Mouse (Mus musculus) megakaryocyte, adult 5-6 weeks (primary cell): ENCODE results near the gene Plekha1. TPM values are rescaled to one million over a fixed set of nuclear protein-coding genes. Genes with fewer than 3 reads are reported as not detected.
A peak's percentile ranks its signal among the peaks of the same experiment; 100 is the strongest.

ENCODE experiments used
- ATAC-seq: 2 replicates; pipeline ENCODE4 v1.8.0; 2016; ENCODE audit warnings: mild to moderate bottlenecking, inconsistent platforms; ENCODE audit not compliant: poor library complexity, severe bottlenecking
- total RNA-seq, 2 experiments: library from RNA; stranded (forward) in 1 of 2; stranded (reverse) in 1 of 2; fragments of 153-499, 151-499 nt in 1 of 2; fragments of 221-1000, 200-1000 nt in 1 of 2; gene quantifications; 2 replicates each; pipeline versions ENCODE4 v1.2.3 to v1.2.4; 2015 to 2017

Gene Plekha1
- total RNA-seq, 2 experiments from 2014 or later, result 38.9 to 57.7 TPM

DNA sequence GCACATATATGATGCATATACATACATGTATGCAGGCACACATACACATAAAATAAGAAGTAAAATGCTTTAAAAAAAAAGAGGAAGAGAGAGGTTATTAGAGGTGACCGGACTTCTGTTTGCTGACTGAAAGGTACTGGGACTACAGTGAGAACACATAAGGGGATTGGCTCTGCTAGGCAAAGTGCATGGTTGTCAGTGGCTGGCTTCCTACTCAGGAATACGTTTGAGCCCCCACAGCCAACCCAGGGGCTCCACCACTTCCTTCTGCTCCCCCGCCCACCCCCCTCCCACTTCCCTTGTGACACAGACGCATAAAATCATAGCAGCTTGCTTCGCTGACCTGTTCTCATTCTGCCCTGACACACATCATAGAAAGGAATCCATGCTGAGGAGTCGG, 7.6 kb upstream of the Plekha1 start:
- peak; percentile 79 for ATAC-seq

DNA sequence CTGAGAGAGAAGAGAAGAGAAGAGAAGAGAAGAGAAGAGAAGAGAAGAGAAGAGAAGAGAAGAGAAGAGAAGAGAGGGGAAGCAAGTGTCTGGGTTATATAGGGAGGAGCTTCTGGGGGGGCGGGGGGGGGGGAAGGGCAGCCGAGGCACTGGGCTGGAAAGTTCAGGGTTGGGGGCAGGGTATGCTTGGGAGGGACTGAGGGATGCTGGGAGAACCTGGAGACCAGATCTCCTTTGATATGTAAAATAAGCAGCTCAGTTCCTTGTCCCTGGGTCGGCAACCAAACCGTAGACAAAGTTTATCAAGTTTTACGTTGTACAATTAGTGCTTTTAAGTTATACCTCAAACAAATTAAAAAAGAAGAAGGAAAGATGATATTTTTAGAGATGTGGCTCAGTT, 5.6 kb upstream of the Plekha1 start:
- no peak for ATAC-seq

DNA sequence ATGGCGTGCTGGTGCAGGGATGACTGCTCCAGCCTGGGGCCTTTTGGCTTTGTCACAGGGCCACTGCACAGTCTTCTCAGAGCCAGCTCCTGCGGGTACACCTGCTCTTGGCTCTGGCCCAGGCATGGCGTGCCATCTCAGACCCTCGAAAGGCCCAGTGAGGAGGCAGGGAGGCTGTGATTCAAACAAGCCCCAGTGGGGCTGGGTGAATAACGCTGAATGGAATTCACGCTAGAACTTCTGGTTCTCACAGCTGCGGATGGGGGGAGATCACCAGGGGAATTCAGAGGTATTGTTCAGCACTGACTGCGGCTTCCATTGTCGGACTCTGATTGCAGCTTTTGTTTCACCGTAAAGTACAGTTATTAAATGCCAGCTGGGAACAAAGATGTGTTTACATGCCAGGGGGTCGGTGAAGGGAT, 4.8 kb upstream of the Plekha1 start:
- no peak for ATAC-seq

DNA sequence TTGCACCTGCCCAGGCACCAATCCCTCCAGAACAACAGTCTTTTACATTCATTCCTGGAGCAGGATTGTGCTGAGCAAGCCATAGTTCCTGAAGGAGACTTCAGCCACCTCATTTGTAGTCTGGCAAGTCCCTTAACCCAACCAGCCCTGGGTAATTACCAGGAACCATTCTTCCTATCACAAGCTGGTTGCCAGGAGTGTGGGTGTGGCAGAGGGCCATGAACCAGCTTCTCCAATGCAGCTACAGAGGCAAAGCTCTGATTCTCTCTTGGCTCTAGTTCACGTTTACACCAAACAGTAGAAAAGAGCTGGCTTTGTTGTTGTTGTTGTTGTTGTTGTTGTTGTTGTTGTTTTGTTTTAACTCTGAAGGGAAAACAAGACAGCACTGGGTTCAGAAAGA, 3.1 kb upstream of the Plekha1 start:
- no peak for ATAC-seq

DNA sequence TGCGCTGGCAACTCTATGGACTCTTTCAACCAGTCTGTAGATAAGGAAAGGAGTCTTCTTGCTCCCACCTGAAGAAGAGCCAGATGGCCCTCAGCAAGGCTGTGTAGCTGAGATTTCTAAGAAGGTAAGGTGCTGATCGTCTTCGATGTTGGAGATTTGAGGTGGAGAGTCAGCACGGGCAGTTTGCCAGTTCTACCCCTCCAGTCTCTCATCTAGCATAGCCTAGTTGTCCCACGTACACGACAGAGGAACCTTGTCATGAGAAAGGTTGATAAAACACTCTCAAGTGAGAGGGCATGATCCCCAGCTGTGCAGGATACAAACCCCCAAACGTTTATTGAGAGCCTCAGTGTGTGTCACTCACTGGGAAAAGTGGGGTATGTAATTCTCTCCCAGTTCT, 845 bp upstream of the Plekha1 start:
- no peak for ATAC-seq

DNA sequence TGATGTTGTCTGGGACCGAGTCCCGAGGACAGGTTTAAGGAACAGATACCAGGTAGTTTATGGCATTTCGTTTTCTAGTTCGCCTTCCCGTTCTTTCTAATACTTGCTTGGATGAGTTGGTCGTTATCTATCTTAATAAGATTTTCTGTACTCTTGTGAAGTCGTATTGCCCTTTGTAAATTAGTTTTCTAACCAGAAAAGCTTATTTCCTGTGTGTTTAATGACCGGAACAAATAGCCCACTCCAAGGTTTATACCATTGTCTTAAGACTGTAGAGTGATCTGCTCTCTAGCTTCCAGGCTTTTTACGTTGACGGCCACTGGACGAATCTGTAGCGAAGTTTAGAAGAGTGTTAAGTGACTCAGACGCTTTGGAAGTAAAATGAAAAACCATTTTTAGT, 1.1 kb downstream of the Plekha1 start:
- peak; percentile 7; the same call in 1 of the 2 replicates for ATAC-seq

DNA sequence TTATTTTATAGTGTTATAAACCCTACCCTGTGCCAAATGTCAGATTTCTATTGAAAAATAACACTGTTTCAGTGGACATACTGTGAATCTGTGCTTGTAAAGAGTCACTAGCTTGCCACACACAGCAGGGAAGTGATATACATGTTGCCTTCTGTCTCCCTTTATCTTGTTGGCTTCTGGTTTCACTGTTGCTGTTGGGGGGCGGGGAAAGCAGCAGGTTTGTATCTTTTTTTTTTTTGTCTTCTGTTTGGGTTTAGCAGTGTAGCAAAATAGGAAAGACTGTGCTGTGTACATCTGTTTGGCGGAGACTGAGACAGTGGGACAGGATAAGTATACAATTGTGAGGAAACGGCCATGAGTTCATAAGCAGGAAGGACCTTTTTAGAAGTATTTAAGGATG, 1.7 kb downstream of the Plekha1 start:
- ATAC-seq, result no peak

DNA sequence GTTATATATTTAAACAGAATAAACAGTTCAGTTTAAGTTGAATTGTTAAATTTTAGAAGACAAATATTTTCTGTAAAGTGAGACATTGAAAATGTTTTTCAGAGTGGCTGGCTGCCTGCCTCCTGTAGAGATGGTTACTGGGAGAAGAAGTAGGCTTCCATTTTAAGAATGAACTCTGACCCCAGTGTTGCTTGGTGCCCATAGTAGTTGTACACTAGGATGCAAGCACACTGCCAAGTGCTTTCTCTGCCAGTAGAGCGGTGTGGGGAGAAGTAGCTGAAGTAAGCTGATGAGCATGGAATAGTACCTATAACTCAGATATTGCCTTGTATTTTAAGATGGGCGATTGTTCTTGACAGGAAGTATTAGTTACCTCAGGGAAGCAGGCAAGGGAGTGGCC, 18.6 kb downstream of the Plekha1 start:
- no peak for ATAC-seq

DNA sequence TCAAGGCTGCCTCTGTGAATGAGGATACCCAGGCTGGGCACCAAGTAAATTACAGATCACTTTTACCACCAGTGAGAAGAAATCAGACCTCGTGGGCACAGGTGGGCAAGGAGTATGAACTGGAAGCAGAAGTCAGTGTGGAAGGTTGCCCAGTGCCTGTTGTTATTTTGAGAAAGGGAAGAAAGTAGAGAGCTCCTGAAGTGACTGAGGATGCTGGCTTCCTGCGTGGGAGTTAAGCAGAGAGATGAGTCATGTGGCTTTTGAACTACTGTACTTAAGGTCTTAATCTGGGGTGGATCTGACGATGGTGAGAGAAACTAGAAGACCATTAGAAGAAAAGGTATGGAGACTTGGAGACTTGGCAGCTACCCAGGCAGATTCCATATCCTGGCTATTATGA, 20.7 kb downstream of the Plekha1 start:
- no peak for ATAC-seq

DNA sequence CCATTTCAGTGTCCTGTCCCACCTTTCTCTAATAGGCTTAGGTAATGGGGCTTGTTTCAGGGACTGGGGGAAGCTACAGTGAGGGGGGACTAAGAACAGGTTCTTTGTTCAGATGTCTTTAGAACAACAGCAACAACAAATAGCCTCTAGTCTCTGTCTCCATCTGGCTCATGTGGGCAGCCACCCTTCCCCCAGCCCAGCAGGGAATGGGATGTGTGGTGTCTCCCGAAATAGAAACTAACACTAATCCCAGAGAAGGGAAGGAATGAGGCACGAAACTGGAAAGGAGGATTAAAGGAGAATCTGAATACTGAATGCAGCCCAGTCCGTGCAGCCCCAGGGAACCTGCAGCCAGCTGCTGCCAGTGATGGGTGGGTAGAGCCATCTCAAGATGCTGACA, 22.4 kb downstream of the Plekha1 start:
- no peak for ATAC-seq

DNA sequence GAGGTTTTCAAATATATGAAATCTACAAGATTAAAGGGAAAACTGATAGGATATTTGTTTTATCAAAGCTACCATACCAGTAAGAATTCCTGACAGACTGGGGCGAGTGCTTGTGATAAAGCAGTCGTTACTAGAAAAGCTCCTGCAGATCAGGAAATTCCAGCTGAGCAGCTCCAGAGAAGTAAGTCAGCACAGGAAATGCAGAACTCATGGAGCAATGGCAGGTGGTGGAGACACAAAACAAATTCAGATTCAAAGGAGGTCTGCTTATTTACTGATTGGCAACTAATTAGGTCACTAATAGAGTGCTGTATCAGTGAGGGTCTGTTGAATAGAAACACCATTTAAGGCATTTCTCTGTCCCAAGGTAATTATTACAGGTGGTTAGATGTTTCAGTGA, 25.3 kb downstream of the Plekha1 start:
- no peak for ATAC-seq

DNA sequence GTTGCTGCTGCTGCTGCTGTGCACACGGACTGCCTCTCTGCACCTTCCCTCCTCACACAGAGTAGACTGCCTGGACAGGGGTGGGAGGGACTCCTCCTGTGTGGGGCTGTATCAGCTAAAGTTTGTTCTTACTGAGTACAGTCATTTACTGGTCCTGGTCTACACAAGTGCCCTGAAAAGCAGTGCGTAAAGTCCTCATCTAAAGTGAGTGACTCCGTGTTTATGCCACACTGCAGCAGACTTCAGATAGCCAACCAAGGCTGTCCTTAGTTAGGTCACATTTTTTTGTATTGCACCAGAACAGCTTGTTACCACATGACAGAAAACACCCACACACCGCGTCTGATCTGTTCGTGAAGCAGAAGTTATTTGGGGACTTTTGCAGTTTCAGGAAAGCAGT, 27.4 kb downstream of the Plekha1 start:
- peak; percentile 95 for ATAC-seq

DNA sequence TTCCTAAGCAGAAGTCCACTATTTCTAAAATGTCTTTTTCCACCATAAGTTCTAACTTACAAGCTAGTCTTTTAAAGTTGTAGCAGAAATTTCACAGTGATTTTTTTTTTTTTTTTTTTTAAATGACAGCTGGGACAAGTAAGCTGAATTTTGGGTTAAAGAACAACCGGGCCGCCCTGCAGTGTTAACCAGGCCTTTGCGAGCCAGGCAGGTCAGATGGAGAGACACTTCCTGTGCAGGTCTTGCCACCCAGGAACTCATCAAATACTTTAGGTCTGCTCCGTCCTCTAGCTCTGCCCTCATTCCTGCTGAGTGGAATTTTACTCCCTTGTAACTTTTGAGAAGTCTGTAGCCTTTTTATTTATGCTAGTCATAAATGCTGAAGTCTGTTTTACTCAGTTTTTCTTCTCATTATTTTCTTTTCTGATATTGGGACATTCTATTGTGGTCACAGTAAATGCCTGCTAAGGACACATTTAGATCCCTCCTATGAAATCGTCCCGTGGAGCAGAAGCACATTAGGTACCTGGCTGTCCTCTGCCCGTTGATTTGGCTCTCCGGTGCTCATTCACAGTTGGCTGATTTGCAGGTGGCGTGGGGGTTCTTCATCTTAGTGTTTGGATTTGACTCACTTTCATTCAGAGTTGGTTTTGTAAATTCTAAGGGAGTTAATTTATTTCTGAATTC, 29.5 kb downstream of the Plekha1 start:
- ATAC-seq, result no peak

DNA sequence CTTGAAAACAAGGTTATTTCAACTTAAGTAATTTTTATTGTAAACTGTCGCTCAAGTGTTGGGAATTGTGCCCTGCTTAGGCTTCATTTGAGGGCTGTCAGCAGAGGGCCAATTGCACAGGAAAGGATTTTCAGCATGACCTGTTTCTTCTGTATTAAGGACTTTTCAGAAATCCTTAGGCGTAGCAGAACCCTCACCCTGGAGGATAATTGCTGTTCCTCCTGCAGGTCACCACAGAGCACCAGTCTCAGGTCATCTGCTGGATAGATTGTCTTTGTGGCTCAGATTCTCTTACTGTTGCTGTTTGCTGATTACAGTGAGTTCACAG, 30.0 kb downstream of the Plekha1 start:
- no peak for ATAC-seq

DNA sequence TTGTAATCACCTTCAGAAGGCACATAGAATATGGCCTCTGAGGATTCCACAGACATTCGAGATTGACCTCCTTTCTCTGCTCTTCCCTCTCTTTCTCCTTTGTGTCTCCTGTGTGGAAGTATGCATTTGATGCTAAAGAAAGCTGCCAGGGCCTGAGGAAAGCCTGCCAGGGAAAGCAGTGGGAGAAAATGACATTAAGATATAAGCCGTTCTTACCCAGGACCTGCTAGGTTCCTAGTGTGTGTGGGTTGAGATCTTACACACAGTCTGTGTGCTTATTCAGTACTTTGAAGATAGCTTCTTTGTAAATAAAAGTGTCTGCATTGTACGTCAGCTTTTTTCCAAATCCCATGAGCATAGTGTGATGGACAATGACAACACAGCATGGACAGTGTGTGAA, 30.5 kb downstream of the Plekha1 start:
- no peak for ATAC-seq

DNA sequence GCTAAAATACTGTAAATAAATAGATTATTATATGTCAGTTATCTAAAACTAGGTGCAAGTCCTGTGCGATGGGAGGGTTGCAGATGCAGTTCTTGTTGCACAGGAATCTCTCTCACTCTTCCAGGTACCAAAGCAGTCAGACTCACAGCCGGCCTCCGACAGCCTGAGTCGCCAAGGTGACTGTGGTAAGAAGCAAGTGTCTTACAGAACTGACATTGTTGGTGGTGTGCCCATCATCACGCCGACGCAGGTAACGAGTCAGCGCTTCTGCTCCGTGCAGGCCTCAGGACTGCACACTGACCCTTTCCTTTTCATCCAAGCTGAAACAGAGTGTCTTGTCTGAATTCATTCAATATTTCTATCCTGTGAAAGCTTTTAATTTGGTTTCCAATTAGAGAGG, 31.6 kb downstream of the Plekha1 start:
- no peak for ATAC-seq

DNA sequence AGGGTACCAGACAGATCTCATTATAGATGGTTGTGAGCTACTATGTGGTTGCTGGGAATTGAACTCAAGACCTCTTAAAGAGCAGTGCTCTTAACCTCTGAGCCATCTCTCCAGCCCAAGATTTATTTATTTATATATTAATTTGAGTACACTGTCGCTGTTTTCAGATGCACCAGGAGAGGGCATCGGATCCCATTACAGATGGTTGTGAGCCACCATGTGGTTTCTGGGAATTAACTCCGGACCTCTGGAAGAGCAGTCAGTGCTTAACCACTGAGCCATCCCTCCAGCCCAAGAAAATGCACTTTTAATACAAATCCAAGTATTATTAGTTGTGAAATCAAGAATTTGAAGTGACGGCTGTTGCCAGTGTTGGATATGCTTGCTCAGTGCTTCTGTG, 32.8 kb downstream of the Plekha1 start:
- no peak for ATAC-seq

DNA sequence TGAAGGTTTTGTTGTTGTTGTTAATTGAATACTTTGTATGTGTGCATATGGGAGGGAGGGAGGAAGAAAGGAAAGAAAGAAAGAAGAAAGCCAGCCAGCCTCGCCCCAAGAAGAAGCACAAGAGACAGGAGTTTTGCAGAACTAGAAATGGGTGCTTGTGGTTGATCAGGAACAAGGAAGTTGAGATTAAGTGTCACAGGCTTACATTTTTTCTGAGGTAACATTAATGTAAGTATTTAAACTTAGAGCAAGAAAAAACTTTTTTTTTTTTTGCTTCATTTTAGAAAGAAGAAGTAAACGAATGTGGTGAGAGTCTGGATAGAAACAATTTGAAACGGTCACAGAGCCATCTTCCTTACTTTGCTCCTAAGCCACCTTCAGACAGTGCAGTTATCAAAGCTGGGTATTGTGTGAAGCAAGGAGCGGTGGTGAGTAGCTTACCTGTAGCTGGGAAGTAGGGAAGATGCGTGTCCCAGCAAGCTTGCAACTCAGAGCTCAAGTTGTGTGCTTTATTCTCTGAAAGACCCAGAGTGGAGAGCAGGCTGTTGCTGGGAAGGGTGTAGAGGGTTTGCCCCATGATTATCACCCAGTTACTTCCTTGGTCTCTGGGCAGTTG, 34.8 kb downstream of the Plekha1 start:
- peak; percentile 55 for ATAC-seq

DNA sequence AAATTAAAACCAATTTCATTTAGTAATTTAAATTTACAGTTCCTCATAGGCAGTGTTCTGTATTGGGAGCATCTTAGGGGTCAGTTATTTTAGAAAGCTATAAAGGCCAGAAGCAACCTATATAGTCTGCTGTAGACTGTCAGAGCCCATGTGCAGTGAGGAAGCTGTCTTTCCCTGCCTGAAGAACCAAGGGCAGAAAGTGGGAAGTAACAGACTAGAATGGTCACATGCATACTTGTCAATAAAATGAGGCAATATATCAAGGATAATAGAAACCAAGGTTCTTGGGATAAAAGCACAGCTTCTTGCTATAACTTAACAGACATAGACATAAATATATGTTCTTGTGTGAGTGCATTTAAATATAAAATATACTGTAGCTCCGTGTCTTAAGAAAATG, 37.4 kb downstream of the Plekha1 start:
- peak; percentile 59 for ATAC-seq

DNA sequence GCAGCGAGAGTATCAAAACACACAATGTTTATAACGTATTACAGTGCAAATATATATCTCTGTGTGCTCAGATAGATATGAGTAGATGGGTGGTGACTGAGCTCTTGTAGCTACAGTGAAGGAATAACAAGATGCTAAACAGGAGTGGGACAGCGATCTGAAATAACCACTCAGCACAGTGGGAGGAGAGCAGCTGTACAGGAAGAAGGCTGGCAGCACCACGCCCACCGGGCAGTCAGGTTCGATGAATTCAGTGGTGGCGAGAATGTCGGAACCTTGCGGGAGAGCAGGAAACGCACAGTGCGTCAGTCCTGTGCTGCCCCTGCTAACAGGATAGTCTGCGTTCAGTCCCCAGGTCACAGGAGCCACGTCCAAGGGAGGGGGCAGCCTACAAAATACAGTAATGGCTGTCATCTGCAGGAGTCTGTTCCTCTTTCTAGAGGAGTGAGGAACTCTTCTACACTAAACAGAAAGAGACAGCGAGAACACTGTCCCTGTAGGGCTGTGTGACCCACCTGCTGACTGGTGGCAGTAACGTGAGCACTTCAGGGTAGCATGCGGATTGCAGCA, 38.0 kb downstream of the Plekha1 start:
- ATAC-seq, result peak; percentile 75

DNA sequence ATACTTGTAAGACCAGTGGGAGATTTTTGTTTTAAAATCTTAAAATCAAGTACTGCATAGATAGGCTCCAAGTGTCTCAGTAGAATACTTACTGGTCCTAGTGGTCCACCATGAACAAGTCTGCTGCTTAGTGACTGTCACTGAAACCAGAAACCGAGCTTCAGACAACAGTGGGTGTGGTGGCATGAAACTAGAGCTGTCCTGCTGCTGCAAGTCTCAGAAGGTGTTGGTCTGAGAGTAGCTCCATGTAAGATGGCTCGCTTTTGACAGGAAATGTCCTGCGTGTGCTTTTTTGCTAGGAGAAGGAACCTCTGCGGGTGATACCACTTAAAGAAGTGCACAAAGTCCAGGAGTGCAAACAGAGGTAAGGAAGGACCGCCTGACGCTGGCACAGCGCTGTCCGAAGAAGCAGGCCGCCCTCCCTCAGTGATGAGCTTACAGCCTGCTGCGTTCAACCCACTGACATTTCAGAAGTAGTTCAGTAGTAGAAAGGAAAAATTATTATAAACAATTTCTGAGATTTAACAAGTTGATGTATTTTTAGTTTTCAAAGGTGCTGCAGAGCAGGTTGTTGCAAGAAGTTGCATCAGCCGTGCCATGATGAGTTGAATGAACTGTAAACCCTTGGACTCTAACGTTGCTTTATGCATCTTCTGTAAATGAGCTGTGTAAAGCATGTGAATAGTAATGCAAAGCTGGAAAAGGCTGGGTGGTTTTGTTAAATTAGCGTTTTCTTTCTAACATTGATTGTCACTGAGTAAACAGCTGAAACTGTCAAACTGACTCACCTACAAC, 39.2 kb downstream of the Plekha1 start:
- no peak for ATAC-seq

DNA sequence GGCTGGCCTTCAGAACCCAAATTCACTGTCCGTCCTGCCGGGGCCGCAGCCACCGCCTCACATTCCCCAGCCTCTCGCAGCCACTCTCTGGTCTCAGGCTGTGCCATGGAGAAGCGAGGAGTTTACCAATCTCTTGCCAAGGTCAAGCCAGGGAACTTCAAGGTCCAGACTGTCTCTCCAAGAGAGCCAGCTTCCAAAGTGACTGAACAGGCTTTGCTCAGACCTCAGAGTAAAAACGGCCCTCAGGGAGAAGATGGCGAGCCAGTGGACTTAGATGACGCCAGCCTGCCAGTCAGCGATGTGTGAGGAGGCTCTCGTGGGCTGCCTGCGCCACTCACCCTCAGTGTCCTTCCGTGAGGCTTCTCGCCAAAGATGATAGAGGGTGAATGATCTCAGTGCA, 45.3 kb downstream of the Plekha1 start:
- ATAC-seq, result no peak
